Mouse (Mus musculus) hindbrain, embryonic 13.5 days (tissue): ENCODE data around the gene Arhgef1. TPM values are rescaled to one million over a fixed set of nuclear protein-coding genes. Genes with fewer than 3 reads are reported as not detected.

ENCODE experiments used
- ATAC-seq: fragments of 200-750 bp; cut with Nextera tagmentation; 2 replicates; pipeline ENCODE4 v1.8.0; 2017; ENCODE audit warnings: moderate TSS enrichment; ENCODE audit not compliant: low FRiP score
- H3K27ac ChIP-seq: fragments of 300-500 bp; sonication (generic); 2 replicates; pipeline ENCODE4 v1.5.1; 2015; ENCODE audit warnings: inconsistent platforms, mild to moderate bottlenecking, moderate library complexity
- H3K27me3 ChIP-seq: fragments of 300-500 bp; sonication (generic); 2 replicates; pipeline ENCODE4 v1.6.1; 2015; ENCODE audit warnings: mild to moderate bottlenecking, inconsistent platforms
- H3K36me3 ChIP-seq: fragments of 300-500 bp; sonication (generic); 2 replicates; pipeline ENCODE4 v1.6.1; 2015; ENCODE audit warnings: mild to moderate bottlenecking, inconsistent platforms
- H3K4me1 ChIP-seq: fragments of 300-500 bp; sonication (generic); replicated peaks from 2 replicates; pipeline ENCODE4 v1.6.1; 2015; ENCODE audit warnings: inconsistent platforms
- H3K4me2 ChIP-seq: fragments of 300-500 bp; sonication (generic); 2 replicates; pipeline ENCODE4 v1.6.1; 2015; ENCODE audit warnings: inconsistent platforms, mild to moderate bottlenecking, moderate library complexity
- H3K4me3 ChIP-seq: fragments of 300-500 bp; sonication (generic); 2 replicates; pipeline ENCODE4 v1.5.1; 2015; ENCODE audit warnings: mild to moderate bottlenecking, inconsistent platforms
- H3K9ac ChIP-seq: fragments of 300-500 bp; sonication (generic); 2 replicates; pipeline ENCODE4 v1.6.1; 2015; ENCODE audit warnings: mild to moderate bottlenecking, inconsistent platforms
- H3K9me3 ChIP-seq: fragments of 300-500 bp; sonication (generic); 2 replicates; pipeline ENCODE4 v1.6.1; 2016; ENCODE audit warnings: inconsistent platforms
- WGBS: fragments of 180-500 bp; shearing (Covaris S2); methylation state at CpG from one replicate; pipeline ENCODE4 v1.1.7; 2015; 5-methylcytosine and 5-hydroxymethylcytosine counted together
- polyA plus RNA-seq: library from polyadenylated mRNA; unstranded; fragments of >200 nt; fragmentation: Nextera tagmentation; extraction: Ambion mirVana; gene quantifications from 2 replicates; pipeline ENCODE4 v1.2.1, GENCODE M21; 2015

Gene Arhgef1
- polyA plus RNA-seq, 1 experiment from 2014 or later: 56.4 TPM

- no peak overlapping the region for H3K27ac ChIP-seq
- ATAC-seq: no peak
- no peak overlapping the region for H3K4me2 ChIP-seq
- H3K4me3 ChIP-seq: no peak overlapping the region
- H3K9me3 ChIP-seq: no peaks in the 10 kb centered on the region
- no peak overlapping the region for H3K9ac ChIP-seq
- peaks cover 26% of the 10 kb centered on the region for H3K4me1 ChIP-seq
- H3K27me3 ChIP-seq: no peaks in the 10 kb centered on the region
- H3K36me3 ChIP-seq: peaks cover 20% of the 10 kb centered on the region
- WGBS: 96% methylated on average over 9 of the region's 9 CpGs
These were observed 20.1 kb upstream of the Arhgef1 start for GRCm38 (mm10) chr7:24882416-24883199.

DNA sequence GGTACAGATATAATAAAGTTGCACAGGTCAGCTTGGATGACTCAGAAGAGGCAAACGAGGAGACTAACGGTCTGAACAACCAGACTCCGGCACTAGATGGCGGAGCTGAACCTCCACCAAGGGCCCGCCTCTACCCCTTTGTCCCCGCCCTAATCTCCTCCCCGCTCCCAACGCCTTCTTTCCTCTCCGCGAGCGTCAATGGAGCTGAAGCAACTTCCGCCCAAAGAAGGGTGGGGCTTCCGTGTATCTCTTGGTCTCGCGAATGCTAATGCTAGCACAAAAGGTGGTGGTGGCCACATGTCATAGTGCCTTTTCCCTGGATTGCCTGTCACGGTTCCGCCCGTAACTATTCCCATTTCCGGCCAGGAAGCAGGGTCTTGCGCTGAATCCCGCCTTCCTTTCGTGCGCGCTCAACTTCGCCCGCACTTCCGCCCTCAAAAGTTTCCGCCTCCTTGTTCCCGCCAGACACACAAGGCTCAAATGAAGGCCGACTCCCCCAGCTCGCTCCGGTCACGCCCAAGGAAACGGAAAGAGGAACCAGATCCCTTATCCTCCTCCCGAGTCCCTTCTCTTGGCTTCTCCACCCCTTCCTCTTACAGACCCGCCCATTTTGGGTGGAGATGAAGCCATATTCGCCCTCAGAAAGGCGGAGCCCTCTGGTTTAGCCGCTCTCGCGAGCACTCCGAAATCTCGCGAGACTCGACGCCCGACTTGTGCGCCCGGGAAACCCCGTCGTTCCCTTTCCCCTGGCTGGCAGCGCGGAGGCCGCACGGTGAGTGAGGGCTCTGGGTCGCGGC lies 18.6 kb upstream of the Arhgef1 start, which contains the start of gene Rps19:
Gene Rps19 (plus strand): TSS at position 476 of the 797 bp plus-strand sequence.
- H3K4me1 ChIP-seq: peaks cover 33% of the 10 kb centered on the region
- peaks cover 35% of the 10 kb centered on the region for H3K36me3 ChIP-seq
- peak; percentile 94 for ATAC-seq
- H3K4me2 ChIP-seq: peak within 1 kb of the TSS; percentile 89
- H3K27ac ChIP-seq: peak within 1 kb of the TSS; percentile 91
- peak within 1 kb of the TSS; percentile 100 for H3K9ac ChIP-seq
- WGBS: under 1% methylated on average over 57 of the region's 57 CpGs
- H3K27me3 ChIP-seq: no peaks in the 10 kb centered on the region
- H3K4me3 ChIP-seq: peak within 1 kb of the TSS; percentile 96
- H3K9me3 ChIP-seq: no peaks in the 10 kb centered on the region

- ATAC-seq: peak; percentile 9; the same call in 1 of the 2 replicates
- WGBS: 1% methylated on average over 46 of the region's 47 CpGs
These were observed 17.9 kb upstream of the Arhgef1 start for GRCm38 (mm10) chr7:24884693-24885291.

GRCm38 (mm10) chr7:24885468-24886307 lies 17.0 kb upstream of the Arhgef1 start:
- Histone ChIP-seq H3K27ac (no peak overlapping the region), H3K9me3 (no peaks in the 10 kb centered on the region), H3K4me3 (peak overlapping the region; percentile 96), H3K9ac (peak overlapping the region; percentile 100), H3K27me3 (no peaks in the 10 kb centered on the region), H3K36me3 (peaks cover 49% of the 10 kb centered on the region), H3K4me2 (peak overlapping the region; percentile 89), H3K4me1 (peaks cover 33% of the 10 kb centered on the region)
- ATAC-seq: no peak
- WGBS: 45% methylated on average over 12 of the region's 12 CpGs

More at GRCm38 (mm10) chr7:24884693-24885291, 17.9 kb upstream of the Arhgef1 start:
- Histone ChIP-seq H3K4me1 (peaks cover 33% of the 10 kb centered on the region), H3K9me3 (no peaks in the 10 kb centered on the region), H3K4me2 (peak overlapping the region; percentile 89), H3K4me3 (peak overlapping the region; percentile 96), H3K9ac (peak overlapping the region; percentile 100), H3K36me3 (peaks cover 42% of the 10 kb centered on the region), H3K27me3 (no peaks in the 10 kb centered on the region), H3K27ac (peak overlapping the region; percentile 91)

GRCm38 (mm10) chr7:24886308-24886633 lies 16.4 kb upstream of the Arhgef1 start:
- no peaks in the 10 kb centered on the region for H3K27me3 ChIP-seq
- peak overlapping the region; percentile 100 for H3K9ac ChIP-seq
- H3K36me3 ChIP-seq: peaks cover 54% of the 10 kb centered on the region
- peak overlapping the region; percentile 96 for H3K4me3 ChIP-seq
- WGBS: 76% methylated on average over 4 of the region's 4 CpGs
- no peak overlapping the region for H3K27ac ChIP-seq
- no peak for ATAC-seq
- peak overlapping the region; percentile 89 for H3K4me2 ChIP-seq
- peaks cover 33% of the 10 kb centered on the region for H3K4me1 ChIP-seq
- no peaks in the 10 kb centered on the region for H3K9me3 ChIP-seq

DNA sequence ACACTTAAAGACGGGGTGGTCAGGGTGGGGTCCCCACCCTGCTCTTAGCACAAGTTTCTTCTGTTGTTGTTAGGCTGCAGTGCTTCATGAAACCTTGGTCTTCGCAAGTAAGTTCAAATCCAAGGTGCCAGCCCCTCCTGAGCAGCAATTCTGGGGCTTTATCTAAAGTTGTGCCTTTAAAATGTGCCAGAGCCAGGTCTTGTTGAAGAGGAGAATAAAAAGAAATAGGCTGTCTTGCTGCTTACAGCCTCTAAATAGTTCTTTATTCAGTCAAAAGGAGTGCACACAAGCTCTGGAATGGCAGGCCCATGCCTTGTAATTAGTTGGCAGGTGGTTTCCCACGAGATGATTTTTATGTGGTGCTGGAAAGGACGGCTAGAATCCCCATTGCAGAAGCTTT lies 15.6 kb upstream of the Arhgef1 start:
- ATAC-seq: no peak
- WGBS: 78% methylated on average over 4 of the region's 4 CpGs
- Histone ChIP-seq H3K9me3 (no peaks in the 10 kb centered on the region), H3K4me2 (no peak overlapping the region; the same call in 1 of the 2 replicates), H3K4me1 (peaks cover 33% of the 10 kb centered on the region), H3K4me3 (no peak overlapping the region), H3K27me3 (no peaks in the 10 kb centered on the region), H3K9ac (peak overlapping the region; percentile 51; the same call in 1 of the 2 replicates), H3K27ac (0 out of 2 replicates have a peak overlapping the region, but pooled peaks have one; percentile 12), H3K36me3 (peaks cover 54% of the 10 kb centered on the region)

DNA sequence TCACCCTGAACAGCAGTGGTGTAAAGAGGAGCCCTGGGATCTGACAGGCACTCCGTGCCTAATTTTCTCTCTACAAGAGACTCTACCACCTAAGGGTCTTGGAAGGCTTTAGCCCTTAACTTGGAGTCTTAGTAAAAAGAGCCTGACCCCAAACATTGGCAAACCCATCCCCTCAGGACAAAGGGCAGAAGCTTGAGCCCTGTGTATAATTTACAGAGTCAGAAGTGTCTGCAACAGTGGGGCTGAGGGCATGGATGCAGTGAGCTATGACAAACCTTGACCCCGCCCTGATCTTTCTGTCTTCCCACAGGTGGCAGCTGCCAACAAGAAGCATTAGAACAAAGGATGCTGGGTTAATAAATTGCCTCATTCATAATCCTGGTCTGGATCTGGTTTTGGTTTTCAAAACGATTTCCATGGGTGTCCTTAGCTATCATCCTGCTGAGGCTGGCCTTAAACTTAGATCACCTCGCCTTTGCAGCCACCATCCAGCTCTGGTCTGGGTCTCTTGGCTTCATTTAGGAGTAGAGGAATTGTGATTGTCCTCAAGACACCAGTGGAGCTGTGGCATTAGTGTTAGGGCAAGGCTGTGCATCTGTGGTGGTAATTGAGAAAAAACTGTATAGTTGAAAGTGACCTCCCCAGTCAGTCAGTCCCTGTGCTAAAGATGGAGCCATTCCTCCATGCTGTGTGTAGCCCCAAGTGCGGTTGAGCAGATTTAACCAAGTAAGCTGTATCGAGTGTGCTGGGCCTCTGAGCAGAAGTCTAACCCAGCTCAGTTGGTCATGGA lies 13.1 kb upstream of the Arhgef1 start:
- no peak for ATAC-seq
- no peak overlapping the region for H3K9ac ChIP-seq
- H3K36me3 ChIP-seq: peaks cover 54% of the 10 kb centered on the region
- no peak overlapping the region for H3K4me2 ChIP-seq
- peaks cover 33% of the 10 kb centered on the region for H3K4me1 ChIP-seq
- no peak overlapping the region for H3K4me3 ChIP-seq
- H3K27me3 ChIP-seq: no peaks in the 10 kb centered on the region
- 81% methylated on average over 6 of the region's 6 CpGs for WGBS
- no peak overlapping the region for H3K27ac ChIP-seq
- H3K9me3 ChIP-seq: no peaks in the 10 kb centered on the region

GRCm38 (mm10) chr7:24890281-24891216 lies 12.2 kb upstream of the Arhgef1 start:
- Histone ChIP-seq H3K4me2 (no peak overlapping the region), H3K4me1 (peaks cover 27% of the 10 kb centered on the region), H3K9ac (no peak overlapping the region), H3K27ac (no peak overlapping the region), H3K9me3 (no peaks in the 10 kb centered on the region), H3K36me3 (peaks cover 54% of the 10 kb centered on the region), H3K4me3 (no peak overlapping the region), H3K27me3 (no peaks in the 10 kb centered on the region)
- WGBS: 34% methylated on average over 10 of the region's 10 CpGs
- ATAC-seq: peak; percentile 59

DNA sequence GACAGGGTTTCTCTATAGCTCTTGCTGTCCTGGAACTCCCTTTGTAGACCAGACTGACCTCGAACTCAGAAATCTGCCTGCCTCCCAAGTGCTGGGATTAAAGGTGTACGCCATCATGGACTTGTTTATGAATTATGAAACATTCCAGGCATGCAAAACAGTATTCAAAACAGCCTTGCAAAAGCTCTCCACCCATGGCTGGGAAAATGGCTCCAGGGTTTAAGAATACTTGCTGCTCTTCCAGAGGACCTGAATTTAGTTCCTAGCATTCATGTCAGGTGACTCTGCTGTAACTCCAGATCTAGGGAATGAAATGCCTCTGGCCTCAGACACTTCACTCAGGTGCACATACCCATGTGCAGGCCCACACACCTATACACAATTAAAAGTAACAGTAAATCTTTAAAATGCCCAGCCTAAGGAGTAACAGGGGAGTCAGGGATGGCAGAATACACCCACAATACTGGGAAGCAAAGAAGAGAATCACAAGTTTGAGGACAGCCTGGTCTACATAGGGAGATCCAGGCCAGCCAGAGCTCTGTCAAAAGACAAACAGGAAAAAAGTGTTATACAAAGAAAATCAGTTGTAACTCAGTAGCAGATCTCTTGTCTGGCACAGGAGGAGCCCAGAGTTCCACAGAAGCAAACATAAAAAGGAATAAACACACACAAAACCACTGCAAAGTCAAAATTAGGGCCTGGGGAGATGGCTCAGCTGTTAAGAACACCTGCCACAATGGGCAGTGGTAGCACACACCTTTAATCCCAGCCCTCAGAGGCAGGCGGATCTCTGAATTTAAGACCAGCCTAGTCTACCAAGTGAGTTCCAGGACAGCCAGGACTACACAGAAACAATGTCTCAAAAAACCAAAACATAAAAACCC lies 11.2 kb upstream of the Arhgef1 start:
- Histone ChIP-seq H3K4me3 (no peak overlapping the region), H3K27me3 (no peaks in the 10 kb centered on the region), H3K27ac (no peak overlapping the region), H3K9ac (no peak overlapping the region), H3K4me1 (peaks cover 18% of the 10 kb centered on the region), H3K36me3 (peaks cover 45% of the 10 kb centered on the region), H3K4me2 (no peak overlapping the region), H3K9me3 (no peaks in the 10 kb centered on the region)
- 82% methylated on average over 3 of the region's 3 CpGs for WGBS
- ATAC-seq: no peak
